Mouse (Mus musculus) E14TG2a.4 (cell line): Measurements from ENCODE around the gene Ifitm10.

Source experiments
- H3K27me3 ChIP-seq: 2 replicates; pipeline ENCODE4 v1.6.1; 2014; ENCODE audit warnings: low read length, control low read depth; ENCODE audit not compliant: insufficient read depth
- H3K36me3 ChIP-seq: 2 replicates; pipeline ENCODE4 v1.6.1; 2014; ENCODE audit warnings: low read length, control low read depth; ENCODE audit not compliant: insufficient read depth
- H3K4me1 ChIP-seq: replicated peaks from 2 replicates; pipeline ENCODE4 v1.6.1; 2014; ENCODE audit warnings: low read depth, low read length, control low read depth
- H3K4me3 ChIP-seq: replicated peaks from 2 replicates; pipeline ENCODE4 v1.5.1; 2014; ENCODE audit warnings: mild to moderate bottlenecking, low read length
- H3K9me3 ChIP-seq: 2 replicates; pipeline ENCODE4 v1.6.1; 2014; ENCODE audit warnings: low read length, control low read depth
- CTCF ChIP-seq: conservative IDR thresholded peaks from 2 replicates; pipeline ENCODE4 v1.5.1; 2014; ENCODE audit warnings: low read length
- NANOG ChIP-seq: IDR thresholded peaks from 2 replicates; pipeline ENCODE4 v1.6.1; 2014; ENCODE audit warnings: borderline replicate concordance, low read length, mixed read lengths
- POU5F1 ChIP-seq: IDR thresholded peaks from 2 replicates; pipeline ENCODE4 v1.6.1; 2014; ENCODE audit warnings: low read length, borderline replicate concordance

The Ifitm10 gene

GRCm38 (mm10) chr7:142369820-142370219, 3.7 kb downstream of the Ifitm10 start:
- H3K9me3 ChIP-seq: no peaks in the 10 kb centered on the region
- H3K27me3 ChIP-seq: peaks cover 52% of the 10 kb centered on the region
- no peak overlapping the region for H3K4me3 ChIP-seq
- H3K4me1 ChIP-seq: peaks cover 39% of the 10 kb centered on the region
- TF ChIP-seq POU5F1: no peak
- no peak for TF ChIP-seq NANOG
- no peak for TF ChIP-seq CTCF
- H3K36me3 ChIP-seq: peaks cover 8% of the 10 kb centered on the region

GRCm38 (mm10) chr7:142368856-142369255, 4.7 kb downstream of the Ifitm10 start:
- no peak overlapping the region for H3K4me3 ChIP-seq
- H3K4me1 ChIP-seq: peaks cover 30% of the 10 kb centered on the region
- H3K9me3 ChIP-seq: no peaks in the 10 kb centered on the region
- peaks cover 52% of the 10 kb centered on the region for H3K27me3 ChIP-seq
- no peaks in the 10 kb centered on the region for H3K36me3 ChIP-seq
- TF ChIP-seq NANOG (no peak), POU5F1 (no peak), CTCF (no peak)

GRCm38 (mm10) chr7:142363107-142363506, 10.4 kb downstream of the Ifitm10 start:
- no peaks in the 10 kb centered on the region for H3K9me3 ChIP-seq
- H3K4me1 ChIP-seq: no peaks in the 10 kb centered on the region; the same call in 1 of the 2 replicates
- TF ChIP-seq CTCF (no peak), POU5F1 (no peak), NANOG (no peak)
- H3K4me3 ChIP-seq: no peak overlapping the region
- no peaks in the 10 kb centered on the region for H3K36me3 ChIP-seq
- H3K27me3 ChIP-seq: peaks cover 7% of the 10 kb centered on the region

- TF ChIP-seq NANOG: no peak
- TF ChIP-seq CTCF: no peak
- TF ChIP-seq POU5F1: no peak
- Histone ChIP-seq H3K4me1 (no peaks in the 10 kb centered on the region; the same call in 1 of the 2 replicates), H3K36me3 (no peaks in the 10 kb centered on the region), H3K27me3 (peaks cover 19% of the 10 kb centered on the region), H3K9me3 (no peaks in the 10 kb centered on the region), H3K4me3 (no peak overlapping the region)
These were observed 12.8 kb downstream of the Ifitm10 start for GRCm38 (mm10) chr7:142360743-142361142.

- H3K27me3 ChIP-seq: peaks cover 31% of the 10 kb centered on the region
- no peaks in the 10 kb centered on the region for H3K9me3 ChIP-seq
- TF ChIP-seq CTCF: no peak
- TF ChIP-seq NANOG: no peak
- no peak for TF ChIP-seq POU5F1
- no peak overlapping the region for H3K4me3 ChIP-seq
- H3K4me1 ChIP-seq: no peaks in the 10 kb centered on the region
- no peaks in the 10 kb centered on the region for H3K36me3 ChIP-seq
These were observed 14.4 kb downstream of the Ifitm10 start for GRCm38 (mm10) chr7:142359129-142359528.

- no peak overlapping the region for H3K4me3 ChIP-seq
- TF ChIP-seq POU5F1: no peak
- no peak for TF ChIP-seq CTCF
- TF ChIP-seq NANOG: no peak
- H3K27me3 ChIP-seq: peaks cover 31% of the 10 kb centered on the region
- no peaks in the 10 kb centered on the region for H3K9me3 ChIP-seq
- no peaks in the 10 kb centered on the region for H3K36me3 ChIP-seq
- 0 out of 2 replicates have a peak, but pooled peaks cover 2% of the 10 kb centered on the region for H3K4me1 ChIP-seq
These were observed 16.0 kb downstream of the Ifitm10 start for GRCm38 (mm10) chr7:142357566-142357965.

- H3K27me3 ChIP-seq: peaks cover 30% of the 10 kb centered on the region
- no peak overlapping the region for H3K4me3 ChIP-seq
- H3K9me3 ChIP-seq: no peaks in the 10 kb centered on the region
- no peaks in the 10 kb centered on the region for H3K36me3 ChIP-seq
- H3K4me1 ChIP-seq: peaks cover 2% of the 10 kb centered on the region
- TF ChIP-seq NANOG (no peak), CTCF (no peak), POU5F1 (no peak)
These were observed 18.8 kb downstream of the Ifitm10 start for GRCm38 (mm10) chr7:142354661-142355233.

GRCm38 (mm10) chr7:142353854-142354253, 19.7 kb downstream of the Ifitm10 start:
- Histone ChIP-seq H3K4me1 (peaks cover 11% of the 10 kb centered on the region), H3K4me3 (no peak overlapping the region), H3K36me3 (no peaks in the 10 kb centered on the region), H3K9me3 (no peaks in the 10 kb centered on the region), H3K27me3 (peaks cover 27% of the 10 kb centered on the region)
- TF ChIP-seq NANOG: no peak
- TF ChIP-seq POU5F1: no peak
- TF ChIP-seq CTCF: no peak

- no peaks in the 10 kb centered on the region for H3K9me3 ChIP-seq
- H3K4me3 ChIP-seq: no peak overlapping the region
- no peaks in the 10 kb centered on the region for H3K36me3 ChIP-seq
- H3K27me3 ChIP-seq: peaks cover 21% of the 10 kb centered on the region
- TF ChIP-seq CTCF (no peak), NANOG (no peak), POU5F1 (no peak)
- peaks cover 23% of the 10 kb centered on the region for H3K4me1 ChIP-seq
These were observed 22.0 kb downstream of the Ifitm10 start for GRCm38 (mm10) chr7:142351569-142351968.
